Mouse (Mus musculus) brain, embryonic 14.5 days (tissue): ENCODE results near the gene Hmg20a.

Experiments
- CTCF ChIP-seq: fragments of 200-500 bp; IDR thresholded peaks from 2 replicates; pipeline ENCODE4 v1.5.1; 2012; ENCODE audit warnings: inconsistent platforms, mild to moderate bottlenecking, moderate library complexity, borderline replicate concordance; ENCODE audit not compliant: insufficient read depth, insufficient read length; ENCODE audit errors: extremely low read depth
- POLR2A ChIP-seq: fragments of 200-500 bp; IDR thresholded peaks from 2 replicates; pipeline ENCODE4 v1.6.1; 2012; ENCODE audit warnings: mild to moderate bottlenecking, inconsistent platforms, borderline replicate concordance; ENCODE audit not compliant: poor library complexity, insufficient read depth, insufficient read length, severe bottlenecking; ENCODE audit errors: extremely low read depth

GRCm38 (mm10) chr9:56486158-56486557 lies 67.7 kb downstream of the Hmg20a start:
- TF ChIP-seq CTCF, result no peak
- no peak for TF ChIP-seq POLR2A
